In genomic region chr15:84466458-84467267, GRCm38 (mm10) we compare ENCODE assay signal across 10 mouse cellular contexts. TPM values are rescaled to one million over a fixed set of nuclear protein-coding genes. Genes with fewer than 3 reads are reported as not detected.
DNase-seq lines count a peak whose midpoint lies in the region; ATAC-seq lines count a peak whose summit lies in the region.
"Had no signal": no experiment of that assay in that cellular context is flagged by ENCODE, and none has a peak within 500 bp of the region (broad histone marks: within the 10 kb centered on the region; RNA-seq: fewer than 3 reads in every experiment).

No protein-coding gene starts in this region.

- H3K4me1 ChIP-seq in heart, embryonic 11.5 days (ENCODE audit: control insufficient read depth, insufficient read depth, low read length) = 0 out of 2 replicates have a peak, but pooled peaks cover 5% of the 10 kb centered on the region
- peaks cover 58% of the 10 kb centered on the region for H3K4me1 ChIP-seq in forebrain, embryonic 10.5 days

- H3K27me3 ChIP-seq in heart, embryonic 11.5 days (ENCODE audit: control insufficient read depth, insufficient read depth, low read length) = peaks cover 12% of the 10 kb centered on the region
- peaks cover 44% of the 10 kb centered on the region for H3K27me3 ChIP-seq in forebrain, embryonic 10.5 days (ENCODE audit: poor library complexity, severe bottlenecking)

- no peak overlapping the region for H3K4me2 ChIP-seq in heart, embryonic 11.5 days
- H3K4me2 ChIP-seq: embryonic facial prominence, embryonic 13.5 days had no signal

- 49% methylated on average over 13 of the region's 13 CpGs for WGBS in heart, embryonic 11.5 days (ENCODE audit: insufficient replicate concordance)
- whole genome bisulfite sequencing in forebrain, embryonic 10.5 days = 42% methylated on average over 13 of the region's 13 CpGs
- 25% methylated on average over 13 of the region's 13 CpGs for WGBS in large intestine, adult 2 months

- H3K9ac ChIP-seq in heart, embryonic 11.5 days (ENCODE audit: low read depth, low read length) = no peak overlapping the region
- H3K9ac ChIP-seq: embryonic facial prominence, embryonic 13.5 days had no signal

- peak; percentile 47 to 63 for DNase-seq in heart, adult 18-20 months
- no peak for DNase-seq in forebrain, embryonic 10.5 days (ENCODE audit: extremely low spot score, low spot score)
- peak; percentile 13 for DNase-seq in large intestine, adult 2 months (ENCODE audit: low read depth, low spot score)
- DNase-seq in monocyte, adult 2 months (ENCODE audit: low read depth in 1 of 2, low spot score in 2 of 2) = peak; percentile 24 to 38
- no peak for DNase-seq in spleen, postnatal 14 days (ENCODE audit: low spot score in 2 of 2)
- DNase-seq in adipocyte (ENCODE audit: low spot score) = no peak
- no peak for DNase-seq in cerebellum, postnatal 36 days

- H3K4me3 ChIP-seq in heart, embryonic 11.5 days (ENCODE audit: low read depth, low read length) = no peak overlapping the region
- no peak overlapping the region for H3K4me3 ChIP-seq in forebrain, embryonic 10.5 days
- H3K4me3 ChIP-seq: embryonic facial prominence, embryonic 13.5 days had no signal

- no peak for ATAC-seq in heart, embryonic 11.5 days (replicated peaks; ENCODE audit: insufficient number of reproducible peaks, low FRiP score, low TSS enrichment)

- no peaks in the 10 kb centered on the region for H3K36me3 ChIP-seq in heart, embryonic 11.5 days (ENCODE audit: control insufficient read depth, insufficient read depth, low read length)
- no peaks in the 10 kb centered on the region for H3K36me3 ChIP-seq in forebrain, embryonic 10.5 days (replicated peaks)
- H3K36me3 ChIP-seq: embryonic facial prominence, embryonic 13.5 days had no signal

- no peak overlapping the region for H3K27ac ChIP-seq in heart, embryonic 11.5 days (ENCODE audit: low read depth, low read length)
- peak overlapping the region; percentile 56; the same call in 1 of the 2 replicates for H3K27ac ChIP-seq in forebrain, embryonic 10.5 days
- H3K27ac ChIP-seq: embryonic facial prominence, embryonic 13.5 days; macrophage had no signal

- H3K9me3 ChIP-seq in heart, embryonic 11.5 days (replicated peaks; ENCODE audit: control insufficient read depth, low read length) = no peaks in the 10 kb centered on the region
- no peaks in the 10 kb centered on the region for H3K9me3 ChIP-seq in forebrain, embryonic 10.5 days
- H3K9me3 ChIP-seq: embryonic facial prominence, embryonic 13.5 days had no signal

RNA-seq across cellular contexts. Expression of gene Shisal1, which starts 19.8 kb away (rescaled TPM):
- total RNA-seq in heart, adult 18-20 months (2021) = 1 to 10 TPM; 1.2 to 1.3 TPM
- 0.34 and 0.66 TPM in 2 replicates for polyA plus RNA-seq in heart, embryonic 11.5 days (2014; fragmentation: Nextera tagmentation; extraction: Ambion mirVana)
- 1.0 TPM in 2 replicates for polyA plus RNA-seq in forebrain, embryonic 10.5 days (2016; fragmentation: Nextera tagmentation; extraction: Ambion mirVana)
- polyA plus RNA-seq in large intestine, adult 2 months (2012; rRNA removed) = 6.5 and 8.7 TPM in 2 replicates
- polyA plus RNA-seq: macrophage had no signal

Comparison
In these comparisons a context has a peak if more than half of its experiments do, and no peak if none do; other contexts are left out.
1. DNase-seq: peak in heart, adult 18-20 months (2 of 2), large intestine, adult 2 months (single experiment) and monocyte, adult 2 months (2 of 2); none in forebrain, embryonic 10.5 days (single experiment), spleen, postnatal 14 days (0 of 2), adipocyte (single experiment) and cerebellum, postnatal 36 days (0 of 2).